Mouse (Mus musculus) embryonic facial prominence, embryonic 11.5 days (tissue): ENCODE data around the gene Kpna2. TPM values are rescaled to one million over a fixed set of nuclear protein-coding genes. Genes with fewer than 3 reads are reported as not detected.
"Not testable (repeated sequence)": the region's sequence is repeated elsewhere in the genome, so short reads cannot be mapped to it uniquely, and the experiment has no call there.

Experiments
- ATAC-seq: fragments of 200-750 bp; cut with Nextera tagmentation; replicated peaks from 2 replicates; pipeline ENCODE4 v1.8.0; 2017; ENCODE audit warnings: low read depth; ENCODE audit not compliant: insufficient number of reproducible peaks, low FRiP score, low TSS enrichment
- DNase-seq: peaks from one replicate; pipeline ENCODE4 v3.0.0-alpha.2; 2015; ENCODE audit warnings: low spot score
- H3K27ac ChIP-seq: fragments of 300-500 bp; sonication (generic); replicated peaks from 2 replicates; pipeline ENCODE4 v1.5.1; 2014; ENCODE audit warnings: mild to moderate bottlenecking, low read depth, low read length, control low read depth
- H3K27me3 ChIP-seq: fragments of 300-500 bp; sonication (generic); 2 replicates; pipeline ENCODE4 v1.6.1; 2014; ENCODE audit warnings: mild to moderate bottlenecking, low read length, moderate library complexity, mixed read lengths; ENCODE audit not compliant: control insufficient read depth, insufficient read depth
- H3K36me3 ChIP-seq: fragments of 300-500 bp; sonication (generic); replicated peaks from 2 replicates; pipeline ENCODE4 v1.6.1; 2014; ENCODE audit warnings: low read depth, mild to moderate bottlenecking, low read length, moderate library complexity, mixed read lengths; ENCODE audit not compliant: control insufficient read depth, insufficient read depth
- H3K4me1 ChIP-seq: fragments of 300-500 bp; sonication (generic); 2 replicates; pipeline ENCODE4 v1.6.1; 2014; ENCODE audit warnings: low read length, mixed read lengths; ENCODE audit not compliant: control insufficient read depth, insufficient read depth
- H3K4me2 ChIP-seq: fragments of 300-500 bp; sonication (generic); 2 replicates; pipeline ENCODE4 v1.6.1; 2014; ENCODE audit warnings: low read depth, mild to moderate bottlenecking, control low read depth, low read length, moderate library complexity
- H3K4me3 ChIP-seq: fragments of 300-500 bp; sonication (generic); 2 replicates; pipeline ENCODE4 v1.5.1; 2014; ENCODE audit warnings: low read depth, low read length, control low read depth
- H3K9ac ChIP-seq: fragments of 300-500 bp; sonication (generic); replicated peaks from 2 replicates; pipeline ENCODE4 v1.6.1; 2014; ENCODE audit warnings: mild to moderate bottlenecking, control low read depth, low read length
- H3K9me3 ChIP-seq: fragments of 300-500 bp; sonication (generic); replicated peaks from 2 replicates; pipeline ENCODE4 v1.6.1; 2016; ENCODE audit warnings: mild to moderate bottlenecking, low read length, inconsistent platforms, mixed read lengths; ENCODE audit not compliant: control insufficient read depth
- WGBS: fragments of 180-500 bp; shearing (Covaris S2); extraction: QIAGEN DNeasy Blood & Tissue Kit; methylation state at CpG from one replicate; pipeline ENCODE4 v1.1.7; 2014; 5-methylcytosine and 5-hydroxymethylcytosine counted together
- polyA plus RNA-seq: library from polyadenylated mRNA; unstranded; fragments of >200 nt; fragmentation: Nextera tagmentation; extraction: Ambion mirVana; gene quantifications from 2 replicates; pipeline ENCODE4 v1.2.1, GENCODE M21; 2014

Kpna2 gene
- polyA plus RNA-seq, 1 experiment from 2014 or later, result 680 TPM

DNA sequence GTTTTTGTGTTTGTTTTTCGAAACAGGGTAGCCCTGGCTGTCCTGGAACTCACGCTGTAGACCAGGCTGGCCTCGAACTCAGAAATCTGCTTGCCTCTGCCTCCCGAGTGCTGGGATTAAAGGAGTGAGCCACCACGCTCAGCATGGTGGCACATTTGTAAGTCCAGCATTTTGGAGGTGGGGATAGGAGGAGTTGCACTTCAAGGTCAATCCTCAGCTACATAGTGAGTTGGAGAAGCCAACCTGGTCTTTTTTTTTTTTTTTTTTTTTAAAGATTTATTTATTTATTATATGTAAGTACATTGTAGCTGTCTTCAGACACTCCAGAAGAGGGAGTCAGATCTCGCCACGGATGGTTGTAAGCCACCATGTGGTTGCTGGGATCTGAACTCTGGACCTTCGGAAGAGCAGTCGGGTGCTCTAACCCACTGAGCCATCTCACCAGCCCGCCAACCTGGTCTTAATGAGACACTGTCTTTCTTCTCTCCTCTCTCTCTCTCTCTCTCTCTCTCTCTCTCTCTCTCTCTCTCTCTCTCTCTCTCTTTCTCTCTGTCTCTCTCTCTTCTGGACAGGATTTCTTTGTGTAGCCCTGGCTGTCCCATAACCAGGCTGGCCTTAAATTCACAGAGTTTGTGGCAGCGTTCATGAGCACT lies 16.3 kb upstream of the Kpna2 start:
- DNase-seq, H3K9ac ChIP-seq, H3K4me3 ChIP-seq, H3K36me3 ChIP-seq, H3K4me1 ChIP-seq, H3K27ac ChIP-seq, H3K4me2 ChIP-seq, ATAC-seq, H3K27me3 ChIP-seq, H3K9me3 ChIP-seq: not testable (repeated sequence)
- WGBS, result 64% methylated on average over 11 of the region's 11 CpGs

DNA sequence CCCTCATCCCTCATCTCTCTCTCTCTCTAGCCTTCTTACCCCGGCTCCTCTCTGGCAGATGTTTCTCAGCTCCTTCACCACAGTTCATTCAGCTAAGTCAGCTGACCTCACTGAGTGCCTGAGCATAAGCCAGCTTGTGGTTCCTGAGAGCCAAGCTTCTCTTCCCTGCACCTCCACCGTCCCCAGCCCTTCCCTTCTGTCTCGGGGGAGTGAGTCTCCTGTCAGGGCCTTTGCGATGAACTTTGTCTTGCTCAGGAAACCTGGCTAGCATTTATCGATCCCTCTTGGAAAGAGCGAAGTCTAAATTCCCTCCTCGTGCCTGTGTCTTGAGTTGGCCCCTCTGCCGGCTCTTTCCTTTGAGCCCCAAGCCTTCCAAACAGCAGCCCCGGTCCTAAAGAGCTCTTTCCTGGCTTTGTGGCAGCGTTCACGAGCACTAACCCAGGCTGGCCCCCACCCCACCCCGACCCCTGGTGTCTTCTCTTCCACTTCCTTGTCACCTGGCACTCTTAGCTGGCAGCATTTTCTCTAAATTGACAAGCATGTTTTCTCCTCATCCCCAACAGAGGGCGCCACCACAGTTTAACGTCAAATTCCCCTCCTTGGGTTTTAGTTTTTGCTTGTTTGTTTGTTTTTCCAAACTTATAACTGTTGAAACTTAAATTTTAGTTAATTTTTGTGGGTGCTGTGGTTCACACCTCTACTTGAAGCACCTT lies 15.4 kb upstream of the Kpna2 start:
- Histone ChIP-seq H3K27ac (no peak overlapping the region), H3K4me3 (no peak overlapping the region), H3K4me2 (no peak overlapping the region), H3K27me3 (no peaks in the 10 kb centered on the region), H3K4me1 (no peaks in the 10 kb centered on the region), H3K9ac (no peak overlapping the region), H3K36me3 (no peaks in the 10 kb centered on the region), H3K9me3 (no peaks in the 10 kb centered on the region)
- DNase-seq (no peak), ATAC-seq (no peak)
- 51% methylated on average over 14 of the region's 14 CpGs for WGBS

GRCm38 (mm10) chr11:107014020-107014585 lies 14.8 kb upstream of the Kpna2 start:
- H3K27ac ChIP-seq, result no peak overlapping the region
- WGBS, result 77% methylated on average over 11 of the region's 11 CpGs
- no peak overlapping the region for H3K4me2 ChIP-seq
- no peak overlapping the region for H3K9ac ChIP-seq
- no peak for DNase-seq
- no peak for ATAC-seq
- H3K36me3 ChIP-seq, result no peaks in the 10 kb centered on the region
- H3K27me3 ChIP-seq, result no peaks in the 10 kb centered on the region
- H3K4me1 ChIP-seq, result no peaks in the 10 kb centered on the region
- no peak overlapping the region for H3K4me3 ChIP-seq
- no peaks in the 10 kb centered on the region for H3K9me3 ChIP-seq

GRCm38 (mm10) chr11:107012324-107013017 lies 13.1 kb upstream of the Kpna2 start:
- Histone ChIP-seq H3K9ac (peak overlapping the region; percentile 82), H3K4me2 (peak overlapping the region; percentile 51), H3K36me3 (no peaks in the 10 kb centered on the region), H3K4me1 (no peaks in the 10 kb centered on the region), H3K27me3 (no peaks in the 10 kb centered on the region), H3K27ac (peak overlapping the region; percentile 88), H3K4me3 (peak overlapping the region; percentile 55), H3K9me3 (no peaks in the 10 kb centered on the region)
- ATAC-seq, result peak; percentile 88
- WGBS, result under 1% methylated on average over 37 of the region's 37 CpGs
- DNase-seq, result peak; percentile 97

GRCm38 (mm10) chr11:107011669-107012323 lies 12.5 kb upstream of the Kpna2 start:
- Histone ChIP-seq H3K4me2 (peak overlapping the region; percentile 51), H3K27me3 (no peaks in the 10 kb centered on the region), H3K4me1 (no peaks in the 10 kb centered on the region), H3K4me3 (peak overlapping the region; percentile 55), H3K9ac (peak overlapping the region; percentile 82), H3K36me3 (no peaks in the 10 kb centered on the region), H3K9me3 (no peaks in the 10 kb centered on the region), H3K27ac (peak overlapping the region; percentile 88)
- DNase-seq (no peak), ATAC-seq (no peak)
- WGBS, result 38% methylated on average over 18 of the region's 18 CpGs

DNA sequence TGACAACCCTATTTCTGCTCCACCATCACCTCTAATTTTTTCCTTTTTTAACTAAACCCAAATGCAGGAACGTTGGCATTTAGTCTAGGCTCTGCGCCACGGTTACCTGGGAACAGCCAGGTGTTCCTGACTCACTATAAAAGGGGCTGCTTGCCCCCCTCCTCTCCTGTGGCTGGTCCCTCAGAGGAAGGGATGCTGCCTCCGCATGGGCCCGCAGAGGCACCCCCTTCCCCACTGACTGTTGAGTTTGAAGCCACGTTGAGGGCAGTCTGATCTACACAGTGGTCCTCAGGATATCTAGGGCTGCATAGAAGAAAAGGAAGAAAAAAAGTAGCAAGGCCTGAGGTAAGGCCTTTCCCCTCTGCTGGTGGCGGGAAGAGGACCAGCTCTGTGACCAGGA lies 11.8 kb upstream of the Kpna2 start:
- no peak overlapping the region for H3K4me3 ChIP-seq
- ATAC-seq (no peak), DNase-seq (no peak)
- H3K4me1 ChIP-seq, result no peaks in the 10 kb centered on the region
- no peaks in the 10 kb centered on the region for H3K36me3 ChIP-seq
- H3K27ac ChIP-seq, result no peak overlapping the region
- no peaks in the 10 kb centered on the region for H3K27me3 ChIP-seq
- H3K9ac ChIP-seq, result no peak overlapping the region
- no peak overlapping the region for H3K4me2 ChIP-seq
- H3K9me3 ChIP-seq, result no peaks in the 10 kb centered on the region
- 76% methylated on average over 7 of the region's 7 CpGs for WGBS

DNA sequence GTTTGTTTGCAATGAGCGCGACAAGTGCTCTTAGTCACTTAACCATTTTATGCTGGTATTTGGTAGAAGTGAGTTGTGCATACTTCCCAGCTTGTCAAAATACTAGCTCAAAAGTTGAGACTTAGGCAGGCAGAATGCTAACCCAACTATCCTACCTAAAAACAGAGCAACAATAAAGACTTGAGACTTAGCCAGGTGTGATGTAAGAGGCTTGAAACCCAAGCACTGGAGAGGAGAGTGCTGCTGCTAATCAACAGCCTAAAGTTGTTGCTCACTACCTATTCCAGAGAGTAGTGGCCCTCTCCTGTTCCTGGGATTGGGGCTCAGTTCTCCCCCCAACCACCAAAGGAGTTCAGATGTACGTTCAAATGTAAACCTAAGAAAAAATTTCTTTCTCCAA lies 11.1 kb upstream of the Kpna2 start:
- no peaks in the 10 kb centered on the region for H3K27me3 ChIP-seq
- 95% methylated on average over 3 of the region's 3 CpGs for WGBS
- H3K4me2 ChIP-seq, result no peak overlapping the region
- no peaks in the 10 kb centered on the region for H3K9me3 ChIP-seq
- no peak for DNase-seq
- no peaks in the 10 kb centered on the region for H3K4me1 ChIP-seq
- no peaks in the 10 kb centered on the region for H3K36me3 ChIP-seq
- ATAC-seq, result no peak
- H3K27ac ChIP-seq, result no peak overlapping the region
- no peak overlapping the region for H3K9ac ChIP-seq
- no peak overlapping the region for H3K4me3 ChIP-seq
